Mouse (Mus musculus) hindbrain, embryonic 15.5 days (tissue): ENCODE data around the gene Car4. TPM values are rescaled to one million over a fixed set of nuclear protein-coding genes. Genes with fewer than 3 reads are reported as not detected.

Experiments
- ATAC-seq: fragments of 200-750 bp; cut with Nextera tagmentation; 2 replicates; pipeline ENCODE4 v1.8.0; 2017; ENCODE audit warnings: low read depth, moderate number of reproducible peaks, moderate TSS enrichment; ENCODE audit not compliant: low FRiP score
- H3K27ac ChIP-seq: fragments of 300-500 bp; sonication (generic); replicated peaks from 2 replicates; pipeline ENCODE4 v1.5.1; 2015; ENCODE audit warnings: mild to moderate bottlenecking, inconsistent platforms
- H3K27me3 ChIP-seq: fragments of 300-500 bp; sonication (generic); 2 replicates; pipeline ENCODE4 v1.6.1; 2015; ENCODE audit warnings: control low read depth, inconsistent platforms
- H3K36me3 ChIP-seq: fragments of 300-500 bp; sonication (generic); 2 replicates; pipeline ENCODE4 v1.6.1; 2015; ENCODE audit warnings: control low read depth, inconsistent platforms
- H3K4me1 ChIP-seq: fragments of 300-500 bp; sonication (generic); replicated peaks from 2 replicates; pipeline ENCODE4 v1.6.1; 2015; ENCODE audit warnings: control low read depth, inconsistent platforms
- H3K4me2 ChIP-seq: fragments of 300-500 bp; sonication (generic); 2 replicates; pipeline ENCODE4 v1.6.1; 2015; ENCODE audit warnings: moderate library complexity, mild to moderate bottlenecking, inconsistent platforms
- H3K4me3 ChIP-seq: fragments of 300-500 bp; sonication (generic); 2 replicates; pipeline ENCODE4 v1.5.1; 2015; ENCODE audit warnings: mild to moderate bottlenecking, inconsistent platforms
- H3K9ac ChIP-seq: fragments of 300-500 bp; sonication (generic); 2 replicates; pipeline ENCODE4 v1.6.1; 2015; ENCODE audit warnings: inconsistent platforms
- H3K9me3 ChIP-seq: fragments of 300-500 bp; sonication (generic); 2 replicates; pipeline ENCODE4 v1.6.1; 2016; ENCODE audit warnings: control low read depth, inconsistent platforms
- WGBS: fragments of 180-500 bp; shearing (Covaris S2); methylation state at CpG from one replicate; pipeline ENCODE4 v1.1.7; 2015; 5-methylcytosine and 5-hydroxymethylcytosine counted together
- polyA plus RNA-seq: library from polyadenylated mRNA; unstranded; fragments of >200 nt; fragmentation: Nextera tagmentation; extraction: Ambion mirVana; gene quantifications from 2 replicates; pipeline ENCODE4 v1.2.1, GENCODE M21; 2015

Car4 gene
- polyA plus RNA-seq, 1 experiment from 2014 or later, result 4.1 TPM

GRCm38 (mm10) chr11:84940140-84940539, 17.4 kb upstream of the Car4 start:
- 56% methylated on average over 10 of the region's 10 CpGs for WGBS
- no peak overlapping the region for H3K9ac ChIP-seq
- peak overlapping the region; percentile 53; the same call in 1 of the 2 replicates for H3K27ac ChIP-seq
- 0 out of 2 replicates have a peak, but pooled peaks cover 4% of the 10 kb centered on the region for H3K27me3 ChIP-seq
- no peak overlapping the region for H3K4me3 ChIP-seq
- H3K9me3 ChIP-seq, result no peaks in the 10 kb centered on the region
- no peak overlapping the region for H3K4me2 ChIP-seq
- peaks cover 23% of the 10 kb centered on the region for H3K4me1 ChIP-seq
- no peak for ATAC-seq
- H3K36me3 ChIP-seq, result no peaks in the 10 kb centered on the region

- ATAC-seq, result no peak
- Histone ChIP-seq H3K4me1 (peaks cover 26% of the 10 kb centered on the region), H3K27me3 (0 out of 2 replicates have a peak, but pooled peaks cover 4% of the 10 kb centered on the region), H3K27ac (no peak overlapping the region), H3K4me3 (no peak overlapping the region), H3K9me3 (no peaks in the 10 kb centered on the region), H3K36me3 (no peaks in the 10 kb centered on the region), H3K9ac (no peak overlapping the region), H3K4me2 (peak overlapping the region; percentile 40)
- WGBS, result 3% methylated on average over 15 of the region's 15 CpGs
These were observed 13.6 kb upstream of the Car4 start for GRCm38 (mm10) chr11:84943948-84944347.

- 0 out of 2 replicates have a peak, but pooled peaks cover 4% of the 10 kb centered on the region for H3K27me3 ChIP-seq
- no peaks in the 10 kb centered on the region for H3K36me3 ChIP-seq
- no peak for ATAC-seq
- no peak overlapping the region for H3K27ac ChIP-seq
- no peak overlapping the region for H3K9ac ChIP-seq
- H3K9me3 ChIP-seq, result no peaks in the 10 kb centered on the region
- peaks cover 24% of the 10 kb centered on the region for H3K4me1 ChIP-seq
- no peak overlapping the region for H3K4me3 ChIP-seq
- 0 out of 2 replicates have a peak overlapping the region, but pooled peaks have one; percentile 3 for H3K4me2 ChIP-seq
- 8% methylated on average over 12 of the region's 12 CpGs for WGBS
These were observed 12.7 kb upstream of the Car4 start for GRCm38 (mm10) chr11:84944639-84945435.

GRCm38 (mm10) chr11:84945841-84946240, 11.7 kb upstream of the Car4 start:
- no peak for ATAC-seq
- no peak overlapping the region for H3K4me2 ChIP-seq
- no peak overlapping the region for H3K27ac ChIP-seq
- 74% methylated on average over 3 of the region's 3 CpGs for WGBS
- H3K9me3 ChIP-seq, result no peaks in the 10 kb centered on the region
- H3K4me3 ChIP-seq, result no peak overlapping the region
- H3K4me1 ChIP-seq, result peaks cover 19% of the 10 kb centered on the region
- no peak overlapping the region for H3K9ac ChIP-seq
- H3K36me3 ChIP-seq, result no peaks in the 10 kb centered on the region
- H3K27me3 ChIP-seq, result 0 out of 2 replicates have a peak, but pooled peaks cover 4% of the 10 kb centered on the region

- Histone ChIP-seq H3K27ac (peak overlapping the region; percentile 0; the same call in 1 of the 2 replicates), H3K9me3 (no peaks in the 10 kb centered on the region), H3K9ac (no peak overlapping the region), H3K36me3 (no peaks in the 10 kb centered on the region), H3K4me2 (no peak overlapping the region), H3K4me1 (peaks cover 19% of the 10 kb centered on the region), H3K27me3 (0 out of 2 replicates have a peak, but pooled peaks cover 4% of the 10 kb centered on the region), H3K4me3 (no peak overlapping the region)
- WGBS, result 45% methylated on average over 6 of the region's 6 CpGs
- ATAC-seq, result no peak
These were observed 10.4 kb upstream of the Car4 start for GRCm38 (mm10) chr11:84947206-84947605.

GRCm38 (mm10) chr11:84948114-84948513, 9.5 kb upstream of the Car4 start:
- Histone ChIP-seq H3K4me3 (no peak overlapping the region), H3K27ac (no peak overlapping the region), H3K9ac (no peak overlapping the region), H3K4me2 (no peak overlapping the region), H3K9me3 (no peaks in the 10 kb centered on the region), H3K4me1 (peaks cover 19% of the 10 kb centered on the region), H3K36me3 (no peaks in the 10 kb centered on the region), H3K27me3 (0 out of 2 replicates have a peak, but pooled peaks cover 4% of the 10 kb centered on the region)
- WGBS, result 38% methylated on average over 3 of the region's 3 CpGs
- no peak for ATAC-seq

- Histone ChIP-seq H3K4me1 (peaks cover 18% of the 10 kb centered on the region), H3K27ac (no peak overlapping the region), H3K9me3 (no peaks in the 10 kb centered on the region), H3K4me3 (no peak overlapping the region), H3K36me3 (no peaks in the 10 kb centered on the region), H3K4me2 (no peak overlapping the region), H3K27me3 (0 out of 2 replicates have a peak, but pooled peaks cover 4% of the 10 kb centered on the region), H3K9ac (no peak overlapping the region)
- ATAC-seq, result no peak
- 45% methylated on average over 3 of the region's 3 CpGs for WGBS
These were observed 9.1 kb upstream of the Car4 start for GRCm38 (mm10) chr11:84948526-84948925.

GRCm38 (mm10) chr11:84952611-84953010, 5.0 kb upstream of the Car4 start:
- Histone ChIP-seq H3K36me3 (no peaks in the 10 kb centered on the region), H3K9ac (no peak overlapping the region), H3K27ac (no peak overlapping the region), H3K9me3 (no peaks in the 10 kb centered on the region), H3K4me1 (peaks cover 4% of the 10 kb centered on the region), H3K4me2 (no peak overlapping the region), H3K4me3 (no peak overlapping the region), H3K27me3 (peaks cover 16% of the 10 kb centered on the region)
- WGBS, result 68% methylated on average over 2 of the region's 2 CpGs
- no peak for ATAC-seq

GRCm38 (mm10) chr11:84956400-84956799, 1.2 kb upstream of the Car4 start:
- WGBS, result 32% methylated on average over 5 of the region's 5 CpGs
- Histone ChIP-seq H3K9me3 (no peaks in the 10 kb centered on the region), H3K4me3 (no peak overlapping the region), H3K9ac (no peak overlapping the region), H3K27me3 (peaks cover 41% of the 10 kb centered on the region), H3K27ac (no peak overlapping the region), H3K36me3 (no peaks in the 10 kb centered on the region), H3K4me2 (no peak overlapping the region), H3K4me1 (peaks cover 11% of the 10 kb centered on the region)
- no peak for ATAC-seq

- Histone ChIP-seq H3K9me3 (no peaks in the 10 kb centered on the region), H3K4me1 (peaks cover 11% of the 10 kb centered on the region), H3K9ac (no peak overlapping the region), H3K27me3 (peaks cover 41% of the 10 kb centered on the region), H3K36me3 (no peaks in the 10 kb centered on the region), H3K27ac (no peak overlapping the region), H3K4me2 (peak overlapping the region; percentile 73), H3K4me3 (peak overlapping the region; percentile 38)
- ATAC-seq, result no peak
- 10% methylated on average over 15 of the region's 15 CpGs for WGBS
These were observed 415 bp upstream of the Car4 start for GRCm38 (mm10) chr11:84957171-84957570.

- Histone ChIP-seq H3K9me3 (no peaks in the 10 kb centered on the region), H3K4me1 (peaks cover 11% of the 10 kb centered on the region), H3K36me3 (no peaks in the 10 kb centered on the region), H3K9ac (no peak overlapping the region), H3K27me3 (peaks cover 41% of the 10 kb centered on the region), H3K4me3 (peak overlapping the region; percentile 38), H3K27ac (no peak overlapping the region), H3K4me2 (peak overlapping the region; percentile 73)
- 6% methylated on average over 11 of the region's 11 CpGs for whole genome bisulfite sequencing
- ATAC-seq, result no peak
These were observed 665 bp downstream of the Car4 start for GRCm38 (mm10) chr11:84958271-84958630.

- 34% methylated on average over 5 of the region's 5 CpGs for WGBS
- Histone ChIP-seq H3K27me3 (peaks cover 41% of the 10 kb centered on the region), H3K9me3 (no peaks in the 10 kb centered on the region), H3K9ac (no peak overlapping the region), H3K4me2 (no peak overlapping the region), H3K4me3 (no peak overlapping the region), H3K27ac (no peak overlapping the region), H3K36me3 (no peaks in the 10 kb centered on the region), H3K4me1 (peaks cover 11% of the 10 kb centered on the region)
- no peak for ATAC-seq
These were observed 1.6 kb downstream of the Car4 start for GRCm38 (mm10) chr11:84959181-84959580.
